Mouse (Mus musculus) kidney, postnatal 0 days (tissue): Measurements from ENCODE around the gene Snrnp200. TPM values are rescaled to one million over a fixed set of nuclear protein-coding genes. Genes with fewer than 3 reads are reported as not detected.

Source experiments
- ATAC-seq: fragments of 200-750 bp; cut with Nextera tagmentation; replicated peaks from 2 replicates; pipeline ENCODE4 v1.8.0; 2017; ENCODE audit warnings: low read depth, moderate number of reproducible peaks, moderate TSS enrichment, moderate library complexity; ENCODE audit not compliant: low FRiP score
- DNase-seq: peaks from one replicate; pipeline ENCODE4 v3.0.0-alpha.2; 2016; ENCODE audit warnings: low spot score
- H3K27ac ChIP-seq: fragments of 300-500 bp; sonication (generic); 2 replicates; pipeline ENCODE4 v1.5.1; 2014; ENCODE audit warnings: mild to moderate bottlenecking
- H3K27me3 ChIP-seq: fragments of 300-500 bp; sonication (generic); 2 replicates; pipeline ENCODE4 v1.6.1; 2014; ENCODE audit warnings: low read length, mixed read lengths; ENCODE audit not compliant: insufficient read depth
- H3K36me3 ChIP-seq: fragments of 300-500 bp; sonication (generic); 2 replicates; pipeline ENCODE4 v1.6.1; 2014; ENCODE audit warnings: low read length, mixed read lengths; ENCODE audit not compliant: insufficient read depth
- H3K4me1 ChIP-seq: fragments of 300-500 bp; sonication (generic); replicated peaks from 2 replicates; pipeline ENCODE4 v1.6.1; 2014; ENCODE audit warnings: antibody characterized with exemption, low read length, mixed read lengths; ENCODE audit not compliant: insufficient read depth
- H3K4me2 ChIP-seq: fragments of 300-500 bp; sonication (generic); 2 replicates; pipeline ENCODE4 v1.6.1; 2014; ENCODE audit warnings: mild to moderate bottlenecking, low read length, moderate library complexity, mixed read lengths
- H3K4me3 ChIP-seq: fragments of 300-500 bp; sonication (generic); replicated peaks from 2 replicates; pipeline ENCODE4 v1.5.1; 2014; ENCODE audit warnings: low read depth, low read length
- H3K9ac ChIP-seq: fragments of 300-500 bp; sonication (generic); 2 replicates; pipeline ENCODE4 v1.6.1; 2014; ENCODE audit warnings: low read depth, low read length
- H3K9me3 ChIP-seq: fragments of 300-500 bp; sonication (generic); replicated peaks from 2 replicates; pipeline ENCODE4 v1.6.1; 2016; ENCODE audit warnings: low read length, inconsistent platforms, mixed read lengths
- CTCF ChIP-seq: IDR thresholded peaks from 2 replicates; pipeline ENCODE4 v1.5.1; 2016; ENCODE audit warnings: antibody characterized with exemption, low read depth, mild to moderate bottlenecking, moderate library complexity
- WGBS: fragments of 180-500 bp; shearing (Covaris S2); extraction: QIAGEN DNeasy Blood & Tissue Kit; methylation state at CpG from one replicate; pipeline ENCODE4 v1.1.7; 2014; 5-methylcytosine and 5-hydroxymethylcytosine counted together
- polyA plus RNA-seq: library from polyadenylated mRNA; unstranded; fragments of >200 nt; fragmentation: Nextera tagmentation; extraction: Ambion mirVana; gene quantifications from 2 replicates; pipeline ENCODE4 v1.2.1, GENCODE M21; 2015

The Snrnp200 gene
- polyA plus RNA-seq, 1 experiment from 2014 or later: 37.0 TPM

DNA sequence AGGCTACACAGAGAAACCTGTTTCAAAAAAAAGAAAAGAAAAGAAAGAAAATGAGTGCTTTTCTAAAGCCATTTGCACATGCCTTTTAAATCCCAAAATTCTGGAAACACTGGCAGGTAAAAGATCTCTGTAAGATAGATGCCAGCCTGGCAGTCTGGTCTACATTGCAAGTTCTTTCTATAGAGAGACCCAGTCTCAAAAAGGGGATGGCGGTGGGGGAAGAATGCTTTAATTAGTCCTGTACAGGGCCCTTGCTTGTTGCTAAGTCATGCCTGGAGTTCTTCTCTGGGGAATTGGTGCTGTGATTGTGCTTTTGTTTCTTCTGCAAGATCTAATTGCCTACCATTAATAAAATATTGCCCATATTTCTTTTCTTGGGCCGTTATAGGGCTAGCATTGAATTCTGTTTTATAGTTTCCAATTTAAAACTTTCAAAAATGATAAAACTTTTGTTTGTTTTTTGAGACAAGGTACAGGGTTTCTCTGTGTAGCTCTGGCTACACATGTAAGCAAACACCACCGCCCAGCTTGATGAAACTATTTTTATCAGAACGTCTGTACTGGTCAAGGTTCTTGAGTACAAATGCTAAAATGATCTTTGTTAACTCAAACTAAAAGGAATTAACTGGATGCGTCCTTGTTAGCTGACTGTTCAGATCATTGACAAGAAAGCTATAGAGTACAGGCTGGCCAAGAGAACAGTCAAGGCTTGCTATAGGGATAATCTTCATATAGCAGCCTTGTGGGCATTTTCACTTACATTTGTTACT, 67.5 kb downstream of the Snrnp200 start:
- ATAC-seq: no peak
- H3K36me3 ChIP-seq: no peaks in the 10 kb centered on the region
- DNase-seq: no peak
- H3K4me1 ChIP-seq: peaks cover 4% of the 10 kb centered on the region; the same call in 1 of the 2 replicates
- H3K9me3 ChIP-seq: no peaks in the 10 kb centered on the region
- WGBS: 75% methylated on average over 5 of the region's 5 CpGs
- H3K9ac ChIP-seq: no peak overlapping the region
- no peak overlapping the region for H3K27ac ChIP-seq
- no peak overlapping the region for H3K4me2 ChIP-seq
- H3K27me3 ChIP-seq: no peaks in the 10 kb centered on the region
- no peak for TF ChIP-seq CTCF
- no peak overlapping the region for H3K4me3 ChIP-seq

DNA sequence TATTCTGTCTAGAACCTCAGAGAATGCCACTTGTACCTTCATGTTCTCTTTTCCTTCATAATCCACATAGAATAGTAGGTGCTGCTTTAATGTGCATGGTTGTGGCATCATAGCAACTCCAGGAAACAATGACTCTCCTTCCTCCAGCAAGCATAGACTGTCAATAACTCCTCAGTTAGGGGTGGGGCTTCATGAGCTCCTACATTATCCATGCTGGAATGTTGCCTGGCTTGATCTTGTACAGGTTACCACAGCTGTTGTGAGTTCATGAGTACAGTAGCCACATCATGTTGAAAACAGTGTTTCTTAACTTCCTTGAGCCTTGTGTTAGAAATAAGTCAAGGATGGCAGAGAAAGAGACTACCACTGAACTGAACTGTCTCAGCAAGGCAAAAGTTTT, 70.0 kb downstream of the Snrnp200 start:
- H3K27ac ChIP-seq: no peak overlapping the region
- no peaks in the 10 kb centered on the region for H3K9me3 ChIP-seq
- H3K4me3 ChIP-seq: no peak overlapping the region
- H3K27me3 ChIP-seq: no peaks in the 10 kb centered on the region
- ATAC-seq (no peak), DNase-seq (no peak)
- H3K36me3 ChIP-seq: no peaks in the 10 kb centered on the region
- H3K4me1 ChIP-seq: 0 out of 2 replicates have a peak, but pooled peaks cover 4% of the 10 kb centered on the region
- TF ChIP-seq CTCF: no peak
- no peak overlapping the region for H3K4me2 ChIP-seq
- H3K9ac ChIP-seq: no peak overlapping the region

Other genes starting within 250 kb of the Snrnp200 start
- gene Ap4e1, start 199.7 kb upstream of the Snrnp200 start, polyA plus RNA-seq: 4.2 and 4.8 TPM in 2 replicates
- 76.4 and 83.5 TPM in 2 replicates for gene Blvra, start 137.7 kb upstream of the Snrnp200 start, polyA plus RNA-seq
- gene Ncaph, start 74.4 kb upstream of the Snrnp200 start, polyA plus RNA-seq: 36.7 and 41.9 TPM in 2 replicates
- 26.3 and 29.0 TPM in 2 replicates for gene Itpripl1, start 64.9 kb upstream of the Snrnp200 start, polyA plus RNA-seq
- 2.9 and 3.6 TPM in 2 replicates for gene 1810024B03Rik, start 106 bp upstream of the Snrnp200 start, polyA plus RNA-seq
- gene Ciao1, start 39.4 kb downstream of the Snrnp200 start, polyA plus RNA-seq: 67.8 and 70.4 TPM in 2 replicates
- 35.4 and 35.7 TPM in 2 replicates for gene Tmem127, start 39.5 kb downstream of the Snrnp200 start, polyA plus RNA-seq
- gene Stard7, start 61.8 kb downstream of the Snrnp200 start, polyA plus RNA-seq: 83.4 and 86.5 TPM in 2 replicates
- 8.2 and 10.3 TPM in 2 replicates for gene Dusp2, start 127.8 kb downstream of the Snrnp200 start, polyA plus RNA-seq
- gene Astl, start 130.3 kb downstream of the Snrnp200 start, polyA plus RNA-seq: not detected in 2 replicates
- 10.3 and 10.5 TPM in 2 replicates for gene Adra2b, start 154.8 kb downstream of the Snrnp200 start, polyA plus RNA-seq
- 0.10 and 0.12 TPM in 2 replicates for gene Gpat2, start 216.8 kb downstream of the Snrnp200 start, polyA plus RNA-seq
- 61.3 and 62.2 TPM in 2 replicates for gene Fahd2a, start 236.2 kb downstream of the Snrnp200 start, polyA plus RNA-seq